Mouse (Mus musculus) pancreas, adult 10 weeks (tissue): Measurements from ENCODE around the gene Mtif3. TPM values are rescaled to one million over a fixed set of nuclear protein-coding genes. Genes with fewer than 3 reads are reported as not detected.

Experiments
- polyA plus RNA-seq: library from polyadenylated mRNA; stranded (reverse); fragments of 350-450 nt; fragmentation: Illumina TruSeq; extraction: RNeasy Lipid Tissue Mini Kit (QIAGEN cat#74804); gene quantifications from one replicate; pipeline ENCODE4 v1.2.3, GENCODE M21; 2015; ENCODE audit warnings: low read depth, low replicate concordance; ENCODE audit not compliant: insufficient read depth

The Mtif3 gene
- 4.0 TPM for polyA plus RNA-seq

GRCm38 (mm10) chr5:146963118-146963936 is at the start of gene Mtif3:
Mtif3 (minus strand) TSS chr5:146963800.

GRCm38 (mm10) chr5:146948508-146949088 is 15.0 kb downstream of the Mtif3 start, which contains the start of gene Gtf3a:
Gtf3a (plus strand) TSS chr5:146948657.

Other genes starting within 250 kb of the Mtif3 start
- gene Usp12, start 168.8 kb downstream of the Mtif3 start, polyA plus RNA-seq = 6.5 TPM
- 240 TPM for gene Rpl21, start 130.9 kb downstream of the Mtif3 start, polyA plus RNA-seq
- 4.7 TPM for gene Rasl11a, start 118.7 kb downstream of the Mtif3 start, polyA plus RNA-seq
- 18.3 TPM for gene Gtf3a, start 15.1 kb downstream of the Mtif3 start, polyA plus RNA-seq
- 4.7 TPM for gene Lnx2, start 112.8 kb upstream of the Mtif3 start, polyA plus RNA-seq
- 37.7 TPM for gene Polr1d, start 113.2 kb upstream of the Mtif3 start, polyA plus RNA-seq
- not detected for gene Gsx1, start 224.9 kb upstream of the Mtif3 start, polyA plus RNA-seq